In the genomic region with DNA sequence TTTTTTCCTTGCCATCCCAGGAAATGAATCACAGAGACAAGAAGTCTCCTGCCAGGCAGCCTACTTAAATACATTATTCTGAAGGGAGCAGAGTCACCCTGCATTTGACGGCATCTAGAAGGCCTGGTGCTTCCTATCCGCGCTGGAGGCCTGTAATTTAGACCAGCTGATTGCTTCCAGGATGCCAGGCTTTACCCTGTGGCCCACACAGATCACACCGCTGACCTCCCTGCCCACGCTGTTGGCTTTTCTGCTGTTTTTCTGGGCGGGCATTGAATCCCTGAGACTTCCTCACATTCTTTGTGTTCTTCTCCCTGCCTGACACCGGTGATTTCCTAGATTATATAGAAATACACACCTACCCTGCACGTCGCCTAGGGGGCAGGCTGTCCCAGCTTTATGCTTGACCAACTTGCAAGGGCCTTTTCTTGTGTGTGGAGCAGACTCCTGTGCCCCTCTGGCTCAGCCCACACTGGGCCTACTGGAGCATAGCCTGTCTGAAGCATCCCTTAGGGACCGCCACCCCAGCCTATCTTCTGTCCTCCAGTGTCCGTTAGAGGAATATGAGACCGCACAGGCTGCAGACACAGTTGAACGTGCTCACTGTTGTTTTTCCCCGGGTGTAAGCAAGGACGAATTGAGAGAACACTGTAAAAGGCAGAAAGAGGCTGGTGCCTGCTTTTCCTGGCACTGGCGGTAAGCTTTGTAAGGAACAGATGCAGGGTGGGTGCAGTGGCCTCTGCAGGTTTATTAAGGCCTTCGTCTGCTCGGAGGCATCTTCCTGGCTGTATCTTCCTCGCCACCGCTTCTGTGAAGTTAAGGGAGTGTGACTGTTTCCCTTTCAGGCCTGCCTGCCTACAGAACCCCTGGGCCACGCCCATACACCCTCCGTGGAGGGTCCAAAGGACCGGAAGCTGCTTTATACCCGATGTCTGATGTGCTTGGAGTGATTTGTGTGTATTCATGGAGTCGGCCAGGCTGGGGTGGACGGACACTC, we compare ENCODE assay signal across 9 mouse cellular contexts. TPM values are rescaled to one million over a fixed set of nuclear protein-coding genes. Genes with fewer than 3 reads are reported as not detected.
DNase-seq lines count a peak whose midpoint lies in the region; ATAC-seq and TF ChIP-seq lines count a peak whose summit lies in the region.
"Had no signal": no experiment of that assay in that cellular context is flagged by ENCODE, and none has a peak within 500 bp of the region (broad histone marks: within the 10 kb centered on the region; RNA-seq: fewer than 3 reads in every experiment).

No protein-coding gene starts in this region.

- H3K36me3 ChIP-seq in kidney, embryonic 15.5 days, result no peaks in the 10 kb centered on the region
- H3K36me3 ChIP-seq in kidney, adult 2 months (ENCODE audit: control insufficient read depth, insufficient read depth, low read length), result no peaks in the 10 kb centered on the region
- no peaks in the 10 kb centered on the region for H3K36me3 ChIP-seq in ES-E14 (ENCODE audit: control insufficient read depth, insufficient read depth, low read length, poor library complexity, severe bottlenecking)
- no peaks in the 10 kb centered on the region for H3K36me3 ChIP-seq in limb, embryonic 12.5 days
- H3K36me3 ChIP-seq in intestine, embryonic 15.5 days, result no peaks in the 10 kb centered on the region
- H3K36me3 ChIP-seq: liver, embryonic 13.5 days had no signal

- 29% methylated on average over 26 of the region's 26 CpGs for WGBS in kidney, embryonic 15.5 days
- 53% methylated on average over 26 of the region's 26 CpGs for WGBS in kidney, adult 2 months
- 53% methylated on average over 26 of the region's 26 CpGs for WGBS in limb, embryonic 12.5 days
- 58% methylated on average over 26 of the region's 26 CpGs for WGBS in intestine, embryonic 15.5 days

- TF ChIP-seq CTCF in kidney, adult 2 months (conservative IDR thresholded peaks at IDR 0.05; ENCODE audit: insufficient read depth, insufficient read length, low read depth, low read length), result no peak

- in situ Hi-C loops in ES-E14 (cut with MboI; ENCODE audit: low sequenced_read_pairs in 2 of 2, unreplicated experiment in 2 of 2), result no loop called here

- H3K9ac ChIP-seq in kidney, embryonic 15.5 days, result no peak overlapping the region
- 0 out of 2 replicates have a peak overlapping the region, but pooled peaks have one; percentile 29 for H3K9ac ChIP-seq in ES-E14 (ENCODE audit: insufficient read depth, low read depth, low read length, poor library complexity, severe bottlenecking)
- H3K9ac ChIP-seq in limb, embryonic 12.5 days (replicated peaks), result no peak overlapping the region
- H3K9ac ChIP-seq in intestine, embryonic 15.5 days, result no peak overlapping the region
- H3K9ac ChIP-seq: liver, embryonic 13.5 days had no signal

- no peak for DNase-seq in kidney, adult 2 months
- DNase-seq in ES-E14 (ENCODE audit: low read depth, low spot score), result no peak
- DNase-seq in embryo, embryonic 10 days (ENCODE audit: low spot score), result peak; percentile 47
- no peak for DNase-seq in gastrocnemius, postnatal 36 days
- DNase-seq in gastrocnemius, postnatal 14 days, result no peak
- DNase-seq: liver, embryonic 13.5 days had no signal

- no peak overlapping the region for H3K4me3 ChIP-seq in kidney, embryonic 15.5 days (replicated peaks)
- H3K4me3 ChIP-seq in kidney, adult 2 months (ENCODE audit: insufficient read depth, low read depth, low read length), result no peak overlapping the region
- peak overlapping the region in 1 of 2 experiments; percentile 18; a peak in 3 of 4 replicates for H3K4me3 ChIP-seq in ES-E14 (ENCODE audit: insufficient read depth in 1 of 2, low read depth in 1 of 2, low read length in 2 of 2, poor library complexity in 1 of 2, severe bottlenecking in 1 of 2)
- H3K4me3 ChIP-seq in limb, embryonic 12.5 days (replicated peaks), result no peak overlapping the region
- no peak overlapping the region for H3K4me3 ChIP-seq in intestine, embryonic 15.5 days (replicated peaks)
- H3K4me3 ChIP-seq: liver, embryonic 13.5 days had no signal

- peak overlapping the region; percentile 91 for H3K27ac ChIP-seq in kidney, embryonic 15.5 days
- H3K27ac ChIP-seq in kidney, adult 2 months (ENCODE audit: insufficient read depth, low read depth, low read length), result no peak overlapping the region
- no peak overlapping the region for H3K27ac ChIP-seq in ES-E14 (ENCODE audit: insufficient read depth, low read depth, low read length, poor library complexity, severe bottlenecking)
- 0 out of 2 replicates have a peak overlapping the region, but pooled peaks have one; percentile 19 for H3K27ac ChIP-seq in limb, embryonic 12.5 days
- no peak overlapping the region for H3K27ac ChIP-seq in intestine, embryonic 15.5 days
- H3K27ac ChIP-seq: liver, embryonic 13.5 days had no signal

- H3K4me1 ChIP-seq in kidney, embryonic 15.5 days, result peaks cover 29% of the 10 kb centered on the region
- no peaks in the 10 kb centered on the region for H3K4me1 ChIP-seq in kidney, adult 2 months (ENCODE audit: control insufficient read depth, insufficient read depth, low read length)
- peaks cover 5 to 6% of the 10 kb centered on the region in 2 experiments for H3K4me1 ChIP-seq in ES-E14 (ENCODE audit: control insufficient read depth in 2 of 2, insufficient read depth in 2 of 2, low read length in 2 of 2, poor library complexity in 1 of 2)
- H3K4me1 ChIP-seq in limb, embryonic 12.5 days (replicated peaks), result peaks cover 25% of the 10 kb centered on the region
- H3K4me1 ChIP-seq in intestine, embryonic 15.5 days (replicated peaks), result 0 out of 2 replicates have a peak, but pooled peaks cover 8% of the 10 kb centered on the region
- H3K4me1 ChIP-seq: liver, embryonic 13.5 days had no signal

- peak; percentile 93 for ATAC-seq in kidney, embryonic 15.5 days (replicated peaks; ENCODE audit: low FRiP score)
- no peak for ATAC-seq in limb, embryonic 12.5 days (ENCODE audit: insufficient number of reproducible peaks, insufficient read depth, low FRiP score, low TSS enrichment, low read depth)
- ATAC-seq in intestine, embryonic 15.5 days, result no peak

- no peaks in the 10 kb centered on the region for H3K9me3 ChIP-seq in kidney, embryonic 15.5 days (replicated peaks)
- no peaks in the 10 kb centered on the region for H3K9me3 ChIP-seq in ES-E14 (ENCODE audit: control insufficient read depth, insufficient read depth, low read depth, low read length)
- H3K9me3 ChIP-seq in limb, embryonic 12.5 days, result no peaks in the 10 kb centered on the region
- H3K9me3 ChIP-seq in intestine, embryonic 15.5 days, result no peaks in the 10 kb centered on the region
- H3K9me3 ChIP-seq: liver, embryonic 13.5 days had no signal

- TF ChIP-seq POLR2A in kidney, adult 2 months (IDR thresholded peaks at IDR 0.05; ENCODE audit: low read depth, low read length), result no peak

- intact Hi-C loops in gastrocnemius, postnatal 36 days (cut with DNase I), result no loop called here
- intact Hi-C loops in gastrocnemius, postnatal 14 days (cut with DNase I; ENCODE audit: low total_unique reads), result no loop called here

- H3K4me2 ChIP-seq in kidney, embryonic 15.5 days, result peak overlapping the region; percentile 41
- no peak overlapping the region for H3K4me2 ChIP-seq in limb, embryonic 12.5 days
- no peak overlapping the region for H3K4me2 ChIP-seq in intestine, embryonic 15.5 days (replicated peaks)
- H3K4me2 ChIP-seq: liver, embryonic 13.5 days had no signal

- H3K27me3 ChIP-seq in kidney, embryonic 15.5 days, result no peaks in the 10 kb centered on the region
- H3K27me3 ChIP-seq in kidney, adult 2 months (replicated peaks; ENCODE audit: control insufficient read depth, insufficient read depth, low read length), result no peaks in the 10 kb centered on the region
- H3K27me3 ChIP-seq in limb, embryonic 12.5 days, result no peaks in the 10 kb centered on the region
- H3K27me3 ChIP-seq in intestine, embryonic 15.5 days (replicated peaks), result no peaks in the 10 kb centered on the region

TF ChIP-seq in ES-E14, 5 proteins besides CTCF, POLR2A, EP300 and RAD21:
- TF ChIP-seq HCFC1 (IDR thresholded peaks at IDR 0.05; ENCODE audit: borderline replicate concordance, insufficient read depth, low read length) (no peak), ZC3H11A (IDR thresholded peaks at IDR 0.05; ENCODE audit: borderline replicate concordance, low read depth, low read length) (no peak), ZNF384 (IDR thresholded peaks at IDR 0.05; ENCODE audit: low read depth, low read length) (no peak), MAFK (IDR thresholded peaks at IDR 0.05; ENCODE audit: insufficient read depth, low read depth, low read length) (no peak), CHD2 (IDR thresholded peaks at IDR 0.05; ENCODE audit: low read depth, low read length) (no peak)

RNA-seq across cellular contexts. Expression of a gene that starts 9.3 kb away (rescaled TPM):
- polyA plus RNA-seq in kidney, embryonic 15.5 days (2015; fragmentation: Nextera tagmentation; extraction: Ambion mirVana), result 0.28 and 0.53 TPM in 2 replicates
- 51.6 and 54.3 TPM in 2 replicates for polyA plus RNA-seq in kidney, adult 2 months (2012; rRNA removed)
- 0.21 TPM in 1 of 2 replicates, not detected in the other for total RNA-seq in ES-E14 (2012; rRNA removed)
- polyA plus RNA-seq in limb, embryonic 12.5 days (2016; fragmentation: Nextera tagmentation; extraction: Ambion mirVana), result 0.06 TPM in 1 of 2 replicates, not detected in the other
- 0.45 and 0.56 TPM in 2 replicates for polyA plus RNA-seq in intestine, embryonic 15.5 days (2015; fragmentation: Nextera tagmentation; extraction: Ambion mirVana)
- total RNA-seq in gastrocnemius, postnatal 36 days (2021), result 10 to 100 TPM; 20.2 to 25.9 TPM
- total RNA-seq in gastrocnemius, postnatal 14 days (2021), result 10 to 100 TPM; 22.0 to 24.3 TPM
- polyA plus RNA-seq: liver, embryonic 13.5 days had no signal

RNA-seq across cellular contexts. Expression of a gene that starts 44.0 kb away (rescaled TPM):
- 2.4 and 2.9 TPM in 2 replicates for polyA plus RNA-seq in kidney, embryonic 15.5 days (2015; fragmentation: Nextera tagmentation; extraction: Ambion mirVana)
- polyA plus RNA-seq in kidney, adult 2 months (2012; rRNA removed), result 1.6 and 2.1 TPM in 2 replicates
- 0.40 TPM in 1 of 2 replicates, not detected in the other for total RNA-seq in ES-E14 (2012; rRNA removed)
- 1.00 and 1.5 TPM in 2 replicates for polyA plus RNA-seq in limb, embryonic 12.5 days (2016; fragmentation: Nextera tagmentation; extraction: Ambion mirVana)
- polyA plus RNA-seq in intestine, embryonic 15.5 days (2015; fragmentation: Nextera tagmentation; extraction: Ambion mirVana), result 4.2 and 4.3 TPM in 2 replicates
- total RNA-seq in gastrocnemius, postnatal 36 days (2021), result under 1 TPM; 0.49 to 0.71 TPM
- 1 to 10 TPM in 1 of 2 experiments, under 1 TPM in 1; 0.88 to 1.1 TPM for total RNA-seq in gastrocnemius, postnatal 14 days (2021)

Comparison
In these comparisons a context has a peak if more than half of its experiments do, and no peak if none do; other contexts are left out.
1. H3K27ac ChIP-seq: peak in kidney, embryonic 15.5 days (single experiment) and limb, embryonic 12.5 days (single experiment); none in kidney, adult 2 months (single experiment), ES-E14 (single experiment) and intestine, embryonic 15.5 days (single experiment).
2. RNA of a gene that starts 9.3 kb away (polyA plus RNA-seq): 51.6 to 54.3 TPM in kidney, adult 2 months; 0.28 to 0.53 TPM in kidney, embryonic 15.5 days, 0.45 to 0.56 TPM in intestine, embryonic 15.5 days and 0.06 TPM in limb, embryonic 12.5 days; every median in the first group is over 10 times any median in the second.